Mouse (Mus musculus): ENCODE measurements around the gene Aadacl3. TPM values are rescaled to one million over a fixed set of nuclear protein-coding genes. Genes with fewer than 3 reads are reported as not detected.

Aadacl3 gene
- polyA plus RNA-seq, 1 experiment from 2014 or later, result not detected

DNA sequence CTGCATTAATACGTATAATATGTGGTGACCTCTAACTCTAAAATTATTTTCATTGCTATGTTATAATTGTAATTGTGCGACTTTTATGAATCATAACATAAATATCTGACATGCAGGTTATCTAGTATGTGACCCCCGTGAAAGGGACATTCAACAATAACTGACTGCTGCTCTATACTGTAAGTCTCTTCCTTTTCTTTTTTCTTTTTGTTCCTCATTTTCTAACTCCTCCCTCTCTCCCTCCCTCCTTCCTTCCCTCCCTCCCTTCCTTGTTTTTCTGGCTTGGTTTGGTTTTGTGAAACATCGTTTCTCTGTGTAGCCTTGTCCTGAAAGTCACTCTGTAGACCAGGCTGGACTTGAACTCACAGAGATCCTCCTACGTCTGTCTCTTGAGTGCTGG lies 39.0 kb downstream of the Aadacl3 start:
- H3K4me1 ChIP-seq, result no peaks in the 10 kb centered on the region
- H3K36me3 ChIP-seq (ENCODE audit: poor library complexity, severe bottlenecking), result no peaks in the 10 kb centered on the region
- H3K27ac ChIP-seq, result no peak overlapping the region
- H3K9me3 ChIP-seq (replicated peaks), result peaks cover 45% of the 10 kb centered on the region
- ATAC-seq, result no peak
- WGBS, result 79% methylated on average over 5 of the region's 5 CpGs
- no peak overlapping the region for H3K4me3 ChIP-seq
- no peaks in the 10 kb centered on the region for H3K27me3 ChIP-seq
- no peak overlapping the region for H3K9ac ChIP-seq
- H3K4me2 ChIP-seq, result no peak overlapping the region

DNA sequence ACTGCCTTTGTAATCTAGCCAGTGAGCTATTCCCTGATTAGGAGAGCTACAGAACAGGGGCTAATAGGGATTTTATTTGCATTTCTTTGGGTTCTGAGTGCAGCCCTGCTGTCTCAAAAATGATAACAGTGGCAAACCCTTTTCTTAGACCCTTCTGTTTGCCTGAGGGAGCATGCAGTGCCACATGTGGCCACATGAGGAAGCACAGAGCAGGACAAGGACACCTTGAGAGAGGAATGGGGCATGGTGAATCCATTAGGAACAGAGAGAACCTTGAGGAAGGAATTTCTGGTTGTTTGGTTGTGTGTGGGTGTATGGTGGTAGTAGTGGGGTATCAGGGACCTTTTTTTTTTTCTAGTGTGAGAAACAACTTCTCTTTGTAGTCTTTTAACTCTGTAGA lies 42.9 kb downstream of the Aadacl3 start:
- Histone ChIP-seq H3K4me1 (no peaks in the 10 kb centered on the region), H3K36me3 (ENCODE audit: poor library complexity, severe bottlenecking) (no peaks in the 10 kb centered on the region)

DNA sequence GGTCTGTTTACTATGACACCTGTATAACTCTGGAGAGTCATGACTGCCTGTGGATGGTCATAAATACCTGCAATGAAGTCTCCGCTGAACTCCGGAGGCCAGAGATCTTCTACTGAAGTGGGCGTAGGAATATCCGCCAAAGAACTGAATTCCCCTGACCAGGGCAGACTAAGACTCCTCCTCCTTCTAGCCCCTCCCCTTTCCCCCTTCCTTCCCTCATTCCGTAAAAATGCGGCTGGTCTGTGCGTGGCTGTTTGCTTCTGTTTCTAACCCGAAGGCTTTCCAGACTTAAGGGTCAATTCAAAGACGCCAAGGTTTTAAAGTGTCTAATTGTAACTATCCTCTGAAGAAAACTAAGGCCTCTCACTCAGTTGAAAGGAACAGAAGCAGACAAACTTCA lies 55.3 kb downstream of the Aadacl3 start, which contains the start of gene Pramef12:
Pramef12 (minus strand) TSS at position 175 of the 400 bp plus-strand sequence.
- ATAC-seq, result no peak
- WGBS, result 89% methylated on average over 9 of the region's 9 CpGs
- no peak within 1 kb of the TSS for H3K27ac ChIP-seq
- no peak within 1 kb of the TSS for H3K4me3 ChIP-seq
- no peaks in the 10 kb centered on the region for H3K27me3 ChIP-seq
- H3K4me2 ChIP-seq, result no peak within 1 kb of the TSS
- no peaks in the 10 kb centered on the region for H3K36me3 ChIP-seq (ENCODE audit: poor library complexity, severe bottlenecking)
- no peaks in the 10 kb centered on the region for H3K4me1 ChIP-seq
- H3K9ac ChIP-seq, result no peak within 1 kb of the TSS
- H3K9me3 ChIP-seq (replicated peaks), result peaks cover 44% of the 10 kb centered on the region

More for the DNA sequence above, 42.9 kb downstream of the Aadacl3 start:
- Histone ChIP-seq H3K27me3 (no peaks in the 10 kb centered on the region), H3K9me3 (replicated peaks) (peaks cover 70% of the 10 kb centered on the region), H3K4me3 (no peak overlapping the region), H3K9ac (no peak overlapping the region), H3K27ac (no peak overlapping the region), H3K4me2 (no peak overlapping the region)
- ATAC-seq, result no peak

DNA sequence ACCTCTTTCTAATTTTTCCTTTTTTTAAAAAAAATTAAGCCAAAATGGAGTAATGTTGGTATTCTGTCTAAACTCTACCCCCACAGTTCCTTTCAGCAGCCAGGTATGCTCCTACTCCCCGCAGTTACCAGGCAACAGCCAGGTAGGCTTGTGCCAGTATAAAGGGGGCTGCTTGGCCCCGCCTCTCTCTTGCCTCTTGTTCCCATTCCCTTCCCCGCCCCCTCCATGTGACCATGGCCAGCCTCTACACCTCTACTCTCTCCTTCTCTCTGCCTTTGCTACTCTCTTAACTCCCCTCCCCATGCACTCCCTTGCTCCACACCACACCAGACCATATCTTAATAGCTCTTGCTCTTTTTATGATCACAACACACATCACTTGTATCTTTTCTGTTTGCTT lies 57.3 kb downstream of the Aadacl3 start:
- no peak for ATAC-seq
- no peaks in the 10 kb centered on the region for H3K4me1 ChIP-seq
- H3K27me3 ChIP-seq, result no peaks in the 10 kb centered on the region
- WGBS, result 53% methylated on average over 3 of the region's 3 CpGs
- H3K4me3 ChIP-seq, result no peak overlapping the region
- no peak overlapping the region for H3K27ac ChIP-seq
- no peaks in the 10 kb centered on the region for H3K36me3 ChIP-seq (ENCODE audit: poor library complexity, severe bottlenecking)
- no peak overlapping the region for H3K4me2 ChIP-seq
- H3K9ac ChIP-seq, result no peak overlapping the region
- H3K9me3 ChIP-seq (replicated peaks), result peaks cover 40% of the 10 kb centered on the region

GRCm38 (mm10) chr4:144404456-144405086 lies 59.0 kb downstream of the Aadacl3 start:
- 8% methylated on average over 16 of the region's 17 CpGs for WGBS

More at GRCm38 (mm10) chr4:144404456-144405086, 59.0 kb downstream of the Aadacl3 start:
- H3K4me1 ChIP-seq, result no peaks in the 10 kb centered on the region
- H3K9ac ChIP-seq, result no peak overlapping the region
- ATAC-seq, result no peak
- H3K36me3 ChIP-seq (ENCODE audit: poor library complexity, severe bottlenecking), result no peaks in the 10 kb centered on the region
- H3K9me3 ChIP-seq (replicated peaks), result peaks cover 26% of the 10 kb centered on the region
- H3K27ac ChIP-seq, result no peak overlapping the region
- H3K27me3 ChIP-seq, result no peaks in the 10 kb centered on the region
- no peak overlapping the region for H3K4me3 ChIP-seq
- peak overlapping the region; percentile 16; the same call in 1 of the 2 replicates for H3K4me2 ChIP-seq

Other genes with a start within 250 kb of the Aadacl3 start
- not detected in 2 replicates for gene Pramel5, start 183.3 kb downstream of the Aadacl3 start, polyA plus RNA-seq (2015; fragmentation: Nextera tagmentation; extraction: Ambion mirVana)
- gene Gm13128, start 133.5 kb downstream of the Aadacl3 start, polyA plus RNA-seq (2015; fragmentation: Nextera tagmentation; extraction: Ambion mirVana), result not detected in 2 replicates
- gene Gm13119, start 105.8 kb downstream of the Aadacl3 start, polyA plus RNA-seq (2015; fragmentation: Nextera tagmentation; extraction: Ambion mirVana), result not detected in 2 replicates
- gene Pramef20, start 85.8 kb downstream of the Aadacl3 start, polyA plus RNA-seq (2015; fragmentation: Nextera tagmentation; extraction: Ambion mirVana), result not detected in 2 replicates
- not detected in 2 replicates for gene Pramef12, start 55.3 kb downstream of the Aadacl3 start, polyA plus RNA-seq (2015; fragmentation: Nextera tagmentation; extraction: Ambion mirVana)
- not detected in 2 replicates for gene 1700012P22Rik, start 25.0 kb downstream of the Aadacl3 start, polyA plus RNA-seq (2015; fragmentation: Nextera tagmentation; extraction: Ambion mirVana)
- not detected in 2 replicates for gene Gm9944, start 10.4 kb downstream of the Aadacl3 start, polyA plus RNA-seq (2015; fragmentation: Nextera tagmentation; extraction: Ambion mirVana)
- not detected in 2 replicates for gene 9430007A20Rik, start 56.1 kb upstream of the Aadacl3 start, polyA plus RNA-seq (2015; fragmentation: Nextera tagmentation; extraction: Ambion mirVana)
- not detected in 2 replicates for gene Gm13124, start 101.4 kb upstream of the Aadacl3 start, polyA plus RNA-seq (2015; fragmentation: Nextera tagmentation; extraction: Ambion mirVana)
- gene Aadacl4, start 150.0 kb upstream of the Aadacl3 start, polyA plus RNA-seq (2015; fragmentation: Nextera tagmentation; extraction: Ambion mirVana), result not detected in 2 replicates
- gene Gm436, start 222.6 kb upstream of the Aadacl3 start, polyA plus RNA-seq (2015; fragmentation: Nextera tagmentation; extraction: Ambion mirVana), result not detected in 2 replicates

All from forebrain, embryonic 13.5 days (tissue).